Mouse (Mus musculus): ENCODE results near the gene Dip2a.

Dip2a gene

DNA sequence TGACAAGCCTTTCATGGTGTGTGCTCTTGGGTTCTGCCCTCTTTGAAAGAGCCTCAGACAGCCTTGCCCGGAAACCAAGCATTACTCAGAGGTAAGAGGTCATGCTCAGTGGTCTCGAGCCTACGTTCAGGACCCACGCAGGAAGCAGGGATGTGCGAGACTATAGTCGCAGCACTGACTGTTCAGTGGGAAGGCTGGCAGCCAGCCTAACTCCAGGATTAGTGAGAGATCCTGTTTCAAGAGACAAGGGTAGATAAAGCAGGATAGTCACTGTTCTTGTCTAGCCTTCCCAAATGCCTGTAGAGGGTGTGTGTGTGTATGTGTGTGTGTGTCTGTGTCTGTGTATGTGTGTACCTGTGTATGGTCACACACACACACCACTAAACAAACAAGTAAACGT, 28.9 kb downstream of the Dip2a start:
- DNase-seq (ENCODE audit: low read depth, low spot score), result no peak

DNA sequence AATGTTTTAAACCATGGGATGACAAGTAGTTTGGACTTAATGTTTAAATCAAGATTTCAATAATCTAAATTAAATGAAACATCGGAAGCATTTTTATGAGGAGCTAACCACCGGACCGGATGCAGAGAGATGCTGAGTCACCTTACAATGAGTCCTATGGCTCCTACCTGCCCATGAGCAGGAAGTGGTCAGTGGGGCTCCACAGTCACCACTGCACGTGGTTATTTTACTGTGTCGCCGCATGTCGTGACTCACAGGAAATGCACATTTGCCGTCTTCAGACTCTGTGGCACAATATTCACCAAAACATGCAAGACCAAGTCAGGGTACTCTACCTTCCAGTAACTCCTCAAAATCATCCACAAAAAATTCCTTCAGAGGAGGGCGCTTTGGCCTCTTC, 38.4 kb downstream of the Dip2a start:
- DNase-seq (ENCODE audit: low read depth, low spot score), result no peak

DNA sequence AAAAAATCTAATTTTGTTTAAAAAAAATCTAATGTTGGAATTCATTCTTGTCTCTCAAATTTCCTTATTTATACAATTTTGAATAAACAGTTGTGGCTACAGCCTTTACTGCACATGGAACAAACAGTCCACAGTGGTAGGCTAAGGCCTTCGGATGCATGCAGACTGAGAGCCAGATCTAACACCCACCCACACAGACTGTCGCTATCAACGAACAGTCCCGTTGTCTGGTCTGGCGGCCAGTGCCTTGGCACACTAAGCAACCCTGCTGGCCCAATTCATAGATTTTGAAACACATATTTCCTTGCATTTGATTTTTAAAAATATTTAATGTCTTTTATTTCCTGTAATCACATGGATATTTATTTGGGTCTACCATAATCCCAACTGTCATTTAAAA, 45.0 kb downstream of the Dip2a start:
- DNase-seq (ENCODE audit: low read depth, low spot score), result no peak

DNA sequence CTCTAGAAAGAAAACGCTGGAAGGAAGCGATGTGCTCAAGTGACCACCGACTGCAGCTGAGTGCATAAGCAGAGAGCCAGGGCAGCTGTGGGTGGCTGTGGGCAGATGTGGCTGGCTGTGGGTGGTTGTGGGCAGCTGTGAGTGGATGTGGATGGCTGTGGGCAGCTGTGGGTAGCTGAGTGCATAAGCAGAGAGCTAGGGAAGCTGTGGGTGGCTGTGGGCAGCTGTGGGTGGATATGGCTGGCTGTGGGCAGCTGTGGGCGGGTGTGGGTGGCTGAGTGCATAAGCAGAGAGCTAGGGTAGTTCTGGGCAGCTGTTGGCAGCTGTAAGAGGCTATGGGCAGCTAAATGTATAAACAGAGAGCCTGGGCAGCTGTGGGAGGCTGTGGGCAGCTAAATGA, 51.9 kb downstream of the Dip2a start:
- DNase-seq (ENCODE audit: low read depth, low spot score), result no peak

DNA sequence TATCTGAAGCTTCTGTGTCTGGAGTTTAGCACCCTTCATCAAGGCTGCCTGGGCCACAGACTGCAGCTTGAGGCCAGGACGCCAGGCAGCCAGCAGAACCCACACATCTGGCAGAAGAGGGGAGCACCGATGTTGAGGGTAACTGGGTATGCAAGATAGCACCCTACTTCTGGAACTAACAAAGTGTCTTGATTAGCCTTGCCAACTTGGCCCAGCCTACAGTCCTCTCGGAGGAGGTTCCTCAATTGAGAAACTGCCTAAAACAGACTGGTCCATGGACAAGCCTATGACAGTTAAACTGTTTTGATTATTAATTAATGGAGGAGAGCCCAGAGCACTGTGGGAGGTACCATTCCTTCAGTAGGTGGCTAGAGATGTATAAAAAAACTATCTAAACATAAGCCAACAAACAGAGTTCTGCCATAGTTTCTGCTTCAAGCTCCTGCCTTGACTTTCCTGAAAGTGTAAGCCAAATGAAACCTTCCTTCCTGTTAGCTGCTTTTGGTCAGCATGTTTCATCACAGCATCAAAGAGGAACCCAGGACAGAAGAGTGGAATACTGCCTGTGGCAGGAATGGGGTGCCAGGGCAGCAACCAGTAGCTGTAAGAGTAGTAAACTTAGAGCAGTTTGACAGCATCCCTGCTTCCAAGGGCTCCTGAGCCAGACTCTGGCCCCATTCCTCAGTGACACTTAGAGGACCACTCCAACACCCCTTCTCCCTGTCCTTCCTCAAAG, 55.0 kb downstream of the Dip2a start:
- DNase-seq (ENCODE audit: low read depth, low spot score), result no peak

DNA sequence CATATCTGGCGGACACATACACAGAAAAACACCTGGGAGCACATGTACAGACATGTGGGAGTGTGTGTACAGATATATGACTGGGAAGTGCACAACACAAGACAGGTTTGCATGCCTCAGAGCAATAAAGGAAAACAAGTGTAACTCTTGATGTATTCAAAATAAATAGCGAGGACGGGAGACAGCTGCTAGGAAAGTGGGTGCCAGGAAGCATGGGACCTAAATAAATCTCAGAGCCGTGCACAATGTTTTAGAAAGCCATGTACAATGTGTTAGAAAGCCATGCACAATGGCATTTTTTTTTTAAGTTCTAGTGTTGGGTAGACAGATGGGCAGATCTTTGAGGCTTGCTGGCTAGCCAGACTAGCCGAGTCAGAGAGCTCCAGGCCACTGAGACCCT, 56.0 kb downstream of the Dip2a start:
- DNase-seq (ENCODE audit: low read depth, low spot score), result no peak

DNA sequence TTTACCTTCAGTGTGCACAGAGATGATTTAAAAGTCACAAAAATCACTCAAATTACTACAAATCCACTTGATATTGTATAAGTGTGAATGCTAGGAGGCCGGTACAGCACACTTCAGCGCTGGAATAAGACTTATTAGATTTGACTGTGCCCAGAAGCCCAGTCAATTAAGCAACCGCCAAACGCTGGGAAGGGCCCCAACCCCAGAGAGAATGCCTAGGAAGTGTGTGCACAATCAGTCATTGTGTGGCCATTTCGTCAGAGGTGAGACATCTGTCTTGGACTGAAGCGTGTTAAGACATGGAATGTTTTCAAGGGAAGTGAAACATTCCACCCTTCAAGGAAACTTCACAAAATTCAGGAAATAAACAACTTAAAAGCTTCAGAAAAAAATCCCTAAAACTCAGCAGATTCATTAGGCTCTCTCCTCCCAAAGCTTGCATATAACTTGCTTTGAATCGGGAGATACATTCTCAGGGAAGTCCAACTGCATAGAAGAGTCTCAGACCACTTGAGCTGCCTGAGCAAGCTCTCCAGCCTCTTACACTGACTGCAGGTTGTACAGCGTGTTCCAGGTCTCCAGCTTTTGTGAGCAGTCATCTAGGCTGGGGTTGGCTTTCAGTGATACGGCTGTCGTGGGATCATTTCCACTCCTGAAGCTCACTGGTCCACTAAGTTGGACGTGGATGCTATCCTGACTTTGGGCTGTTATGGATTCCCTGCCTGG, 56.7 kb downstream of the Dip2a start:
- no peak for DNase-seq (ENCODE audit: low read depth, low spot score)

DNA sequence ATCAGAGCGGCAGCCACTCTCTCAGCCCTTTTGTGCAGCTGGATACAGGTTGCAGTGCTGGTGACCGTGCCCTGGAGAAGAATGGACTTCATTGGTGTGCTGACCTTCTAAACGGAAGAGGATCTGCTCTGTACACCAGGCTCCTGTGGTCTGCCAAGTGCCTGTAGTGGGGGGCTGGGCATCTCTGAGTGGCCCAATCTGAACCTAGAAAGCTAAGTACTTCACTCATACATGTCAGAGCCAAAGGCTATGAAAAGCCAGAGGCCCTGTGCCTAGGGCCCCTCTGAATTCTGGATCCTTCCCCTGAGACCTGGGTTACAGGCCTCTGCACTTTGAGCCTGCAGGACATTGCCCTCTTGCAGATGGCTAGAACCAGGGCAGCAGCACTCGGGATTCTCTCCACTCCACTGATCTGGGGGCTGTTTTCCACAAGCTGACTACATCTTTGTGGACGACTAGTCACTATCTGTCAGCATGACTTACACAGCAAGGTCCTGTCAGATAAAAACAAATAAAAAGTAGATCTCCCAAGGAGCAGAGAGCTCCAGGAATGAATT, 66.5 kb downstream of the Dip2a start:
- no peak for DNase-seq (ENCODE audit: low read depth, low spot score)

DNA sequence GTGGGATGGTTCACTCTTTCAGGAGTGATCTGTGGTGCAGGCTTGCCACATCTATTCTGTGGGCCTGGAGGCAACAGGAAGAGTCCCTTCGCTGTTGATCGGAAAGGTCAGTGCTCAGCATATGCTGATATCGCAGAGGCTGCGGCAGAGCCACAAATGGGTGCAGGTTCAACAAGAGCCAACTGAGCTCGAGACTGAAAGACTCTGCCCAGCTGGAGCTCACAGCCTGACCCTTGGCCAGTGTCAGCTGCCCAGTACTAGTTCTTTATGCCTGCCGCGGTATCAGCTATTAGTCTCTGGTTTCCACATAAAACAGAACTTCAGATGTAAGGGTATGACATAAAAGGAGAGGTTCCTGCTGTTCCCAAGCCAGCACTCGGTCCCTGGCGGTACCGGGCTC, 69.8 kb downstream of the Dip2a start:
- DNase-seq (ENCODE audit: low read depth, low spot score), result no peak

DNA sequence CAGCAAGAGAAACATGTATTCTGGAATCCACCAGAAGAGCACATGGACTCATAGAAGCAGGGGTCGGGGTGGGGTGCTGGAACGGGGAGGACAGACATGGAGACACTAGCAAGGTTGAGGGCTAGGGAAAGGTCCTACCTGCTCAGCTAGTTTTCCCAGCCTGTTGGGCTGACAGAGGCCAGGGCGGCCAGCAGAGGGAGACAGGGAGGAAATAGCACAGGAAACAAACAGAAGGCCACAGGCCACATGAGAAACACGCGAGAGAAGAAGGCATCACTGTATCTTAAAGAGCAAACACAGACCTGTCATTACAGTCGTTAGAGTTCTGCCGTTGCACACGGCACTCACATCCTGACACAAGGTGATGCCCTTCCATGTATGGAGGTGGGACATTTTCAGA, 73.9 kb downstream of the Dip2a start:
- DNase-seq (ENCODE audit: low read depth, low spot score), result no peak

DNA sequence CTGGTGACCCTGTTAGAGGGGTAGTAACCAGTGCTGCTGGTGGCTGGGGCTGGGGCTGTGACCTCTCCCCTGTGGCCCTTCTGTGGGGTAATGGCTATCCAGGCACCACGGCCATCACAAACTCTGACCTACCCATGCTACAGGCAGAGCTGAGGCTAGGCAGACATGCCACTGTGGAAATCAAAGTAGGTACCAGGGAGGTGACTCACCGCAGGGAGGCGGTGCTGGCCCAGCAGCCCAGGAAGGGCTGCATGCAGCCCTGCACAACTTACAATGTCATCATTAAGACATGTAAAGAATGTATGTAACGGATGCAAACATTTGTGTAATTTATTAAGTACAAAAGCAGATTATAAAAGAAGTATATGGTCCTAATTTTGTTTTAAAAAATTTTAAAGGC, 82.7 kb downstream of the Dip2a start:
- no peak for DNase-seq (ENCODE audit: low read depth, low spot score)

DNA sequence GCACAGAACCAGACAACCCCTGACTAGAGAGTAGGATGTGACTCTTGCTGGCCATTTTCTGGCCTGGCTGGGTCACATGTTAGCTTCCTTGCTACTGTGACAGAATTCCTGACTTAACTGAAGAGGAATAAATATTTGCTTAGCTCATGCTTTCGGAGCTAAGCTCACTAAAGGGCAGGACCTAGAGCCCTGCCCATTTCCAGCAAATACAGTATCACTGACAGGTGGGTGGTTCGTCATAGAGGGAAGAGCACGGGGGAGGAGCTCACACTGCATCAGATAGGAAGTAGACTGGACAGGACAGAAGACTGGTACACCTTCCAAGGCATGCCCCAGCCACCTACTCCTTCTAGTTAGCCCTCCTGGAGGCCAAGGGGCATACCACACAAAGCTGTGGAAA, 83.6 kb downstream of the Dip2a start:
- no peak for DNase-seq (ENCODE audit: low read depth, low spot score)

DNA sequence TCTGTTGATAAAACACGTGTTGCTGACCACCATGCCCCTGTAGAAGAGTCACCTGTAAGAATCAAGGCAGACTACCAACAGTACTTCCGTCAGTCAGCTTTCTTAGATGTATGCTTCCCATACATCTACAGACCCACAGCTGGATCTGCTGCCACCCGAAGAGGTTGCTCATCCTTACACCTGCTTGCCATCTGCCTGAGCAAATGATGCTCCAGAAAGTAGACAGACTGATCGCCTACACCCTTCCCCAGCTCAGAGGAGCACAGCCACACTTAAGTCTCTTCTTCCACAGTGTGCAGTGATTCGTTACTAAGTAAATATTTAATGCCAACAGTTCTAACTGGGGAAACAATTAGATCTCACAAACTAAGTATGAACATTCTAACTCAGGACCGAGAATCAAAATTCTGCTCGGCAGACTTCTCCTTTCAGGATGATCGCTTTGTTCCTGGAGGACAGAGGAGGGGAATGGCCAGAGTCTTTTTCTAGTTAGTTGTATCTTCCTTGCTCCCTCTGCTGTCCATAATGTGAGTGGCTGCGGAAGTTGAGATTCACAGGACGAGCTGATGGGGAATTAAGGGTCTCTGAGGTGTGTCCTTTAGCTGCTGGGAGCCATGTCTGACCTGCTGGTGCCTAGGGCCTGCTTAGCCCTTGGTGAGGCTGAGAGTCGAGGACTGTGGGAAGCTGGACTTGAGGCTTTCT, 84.6 kb downstream of the Dip2a start:
- no peak for DNase-seq (ENCODE audit: low read depth, low spot score)

DNA sequence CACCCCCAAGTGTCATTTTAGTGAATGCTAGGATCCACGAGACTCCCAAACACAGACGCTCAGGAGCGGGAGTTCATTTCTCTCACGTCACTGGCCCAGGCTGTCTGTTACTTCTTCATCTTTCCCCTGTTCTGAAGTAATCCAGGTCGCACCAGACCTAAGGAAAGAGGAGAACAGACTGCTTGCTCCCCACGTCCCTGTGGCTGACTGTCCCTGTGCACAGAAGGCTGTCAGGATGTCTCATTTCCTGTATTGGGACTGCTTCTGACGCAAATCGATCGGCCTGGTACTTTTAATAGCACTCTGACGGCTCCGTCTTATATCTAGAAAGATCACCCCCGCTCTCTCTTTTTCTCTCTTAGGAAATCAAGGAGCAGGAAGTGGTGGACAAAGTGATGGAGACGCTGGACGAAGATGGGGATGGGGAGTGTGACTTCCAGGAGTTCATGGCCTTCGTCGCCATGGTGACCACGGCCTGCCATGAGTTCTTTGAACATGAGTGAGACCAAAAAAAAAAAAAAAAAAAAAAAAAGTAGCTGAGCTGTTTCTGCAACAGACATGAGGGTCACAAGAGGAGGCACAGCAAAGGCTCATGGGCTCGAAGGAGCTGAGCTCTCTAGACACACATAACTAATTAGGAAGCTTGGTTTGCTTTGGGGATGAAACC, 85.4 kb downstream of the Dip2a start:
- no peak for DNase-seq (ENCODE audit: low read depth, low spot score)

DNA sequence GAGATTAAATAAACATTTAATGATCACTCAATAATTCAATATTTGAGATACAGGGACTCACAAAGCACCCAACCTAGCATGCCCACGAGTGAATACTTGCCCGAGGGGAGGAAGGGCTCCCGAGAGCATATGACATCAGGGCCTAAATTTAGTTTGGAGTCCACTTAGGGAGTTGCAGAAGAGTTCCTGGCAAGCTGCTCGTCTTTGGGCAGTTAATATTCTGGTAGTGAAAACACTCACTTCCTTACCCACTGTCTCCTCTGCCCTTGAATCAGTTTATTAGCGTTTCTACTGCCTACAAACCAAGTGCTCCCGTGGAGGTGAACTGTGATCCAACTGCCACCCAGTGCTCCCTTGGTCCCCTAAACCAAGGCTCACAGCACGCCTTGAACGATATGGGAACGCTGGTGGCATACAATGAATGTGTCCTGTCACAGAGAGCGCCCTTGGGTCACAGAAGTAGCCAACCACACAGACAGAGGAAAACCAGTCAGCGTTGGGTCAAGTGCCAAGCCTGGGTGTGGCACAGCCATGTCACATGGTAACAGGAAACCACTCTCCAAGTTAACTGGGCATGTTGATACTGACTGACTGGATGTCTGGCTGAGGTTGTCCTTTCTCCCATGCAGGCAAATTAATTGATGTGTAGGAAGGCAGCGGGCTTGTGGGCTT, 87.2 kb downstream of the Dip2a start:
- DNase-seq (ENCODE audit: low read depth, low spot score), result no peak

DNA sequence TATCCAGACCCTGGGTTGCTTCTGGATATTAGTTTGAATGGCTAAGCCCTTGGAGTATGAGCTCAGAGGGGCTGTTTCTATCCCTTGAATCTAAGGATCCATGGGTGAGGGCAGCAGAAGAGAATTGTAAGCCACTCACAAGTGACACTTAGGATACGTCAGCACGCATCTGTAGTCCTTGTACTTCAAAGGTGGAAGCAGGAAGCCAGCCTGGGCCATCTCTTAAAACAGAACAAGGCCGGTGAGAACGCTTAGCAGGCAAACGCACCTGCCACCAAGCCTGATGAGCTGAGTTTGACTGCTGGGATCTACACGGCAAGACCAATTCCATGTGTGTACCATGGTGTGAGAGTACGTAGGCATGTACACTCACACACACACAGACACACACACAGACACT, 87.9 kb downstream of the Dip2a start:
- DNase-seq (ENCODE audit: low read depth, low spot score), result no peak

DNA sequence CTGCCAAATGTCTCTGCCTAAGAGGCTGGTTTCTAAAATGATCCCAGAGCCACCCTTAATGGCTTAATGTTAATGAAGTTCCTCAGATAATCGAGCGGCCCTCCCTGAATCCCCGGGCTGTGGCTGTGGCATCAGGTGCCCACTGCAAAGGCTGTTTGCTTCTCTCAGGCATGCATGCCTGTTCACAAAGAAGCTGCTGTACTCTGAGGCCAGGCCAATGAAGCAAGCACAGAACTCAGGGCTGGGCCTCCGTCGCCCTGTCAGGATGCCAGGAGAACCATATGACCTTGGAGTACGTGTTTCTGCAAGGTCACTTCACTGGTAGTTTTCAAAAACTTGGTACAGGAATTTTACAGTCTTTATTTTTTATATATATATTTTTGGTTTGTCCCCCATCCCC, 89.5 kb downstream of the Dip2a start:
- no peak for DNase-seq (ENCODE audit: low read depth, low spot score)

DNA sequence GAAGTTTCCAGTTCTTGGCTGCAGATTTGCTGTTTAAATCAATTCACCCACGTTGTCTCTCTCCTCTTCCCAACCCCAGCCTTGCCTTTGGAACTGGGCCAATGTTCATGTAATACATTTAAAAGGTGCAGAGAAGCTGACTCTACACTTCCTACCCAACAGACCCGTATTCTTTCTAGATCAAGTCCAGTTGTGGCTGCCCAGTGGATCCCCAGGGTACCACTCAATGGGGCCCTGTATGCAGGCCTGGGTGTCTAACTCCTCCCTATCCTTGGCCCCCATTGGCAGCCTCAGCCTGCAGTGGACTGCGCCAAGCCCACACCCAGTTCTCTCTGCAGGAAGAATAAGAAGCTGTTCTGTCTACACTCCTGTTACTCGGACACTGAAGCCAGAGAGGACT, 91.6 kb downstream of the Dip2a start, which contains the start of gene S100b:
S100b (plus strand) TSS at position 318 of the 400 bp plus-strand sequence.
- no peak for DNase-seq (ENCODE audit: low read depth, low spot score)

DNA sequence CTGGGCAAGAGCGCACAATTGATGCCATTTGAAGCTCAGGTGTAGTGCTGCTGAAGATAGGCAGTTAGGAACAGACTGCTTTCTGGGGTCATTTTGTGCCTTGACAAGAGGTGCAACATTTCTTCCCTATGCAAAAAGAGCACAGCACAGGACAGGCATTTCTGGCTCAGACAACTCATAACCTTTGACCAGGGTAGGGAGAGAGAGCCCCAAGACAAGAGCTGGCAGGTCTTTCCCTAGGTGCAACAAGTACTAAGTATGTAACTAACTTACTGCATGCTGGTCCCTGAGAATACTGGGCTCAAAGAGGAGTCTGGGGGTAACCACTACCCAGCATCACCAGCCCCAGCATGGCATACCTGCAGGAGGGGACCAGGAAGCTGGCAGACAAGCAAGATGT, 92.0 kb downstream of the Dip2a start:
- no peak for DNase-seq (ENCODE audit: low read depth, low spot score)

DNA sequence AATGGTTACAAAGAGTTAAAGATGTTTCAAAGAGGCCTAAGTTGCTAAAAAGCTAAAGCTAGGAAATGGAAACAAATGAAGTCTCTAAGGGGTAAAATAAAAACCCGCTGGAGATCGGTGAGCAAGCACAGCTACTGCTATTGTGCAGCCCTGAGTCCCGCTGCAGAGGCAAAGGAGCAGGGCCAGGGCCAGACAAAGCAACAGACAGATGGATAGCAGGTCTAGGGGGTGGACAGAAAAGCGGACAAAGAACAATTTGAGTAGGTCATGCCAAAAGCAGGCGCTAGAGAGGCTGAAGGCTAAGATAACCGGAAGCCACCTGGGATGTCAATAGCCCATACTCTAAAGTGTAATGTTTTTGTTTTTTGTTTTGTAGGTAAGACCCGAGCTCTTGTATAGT, 94.2 kb downstream of the Dip2a start:
- DNase-seq (ENCODE audit: low read depth, low spot score), result no peak

DNA sequence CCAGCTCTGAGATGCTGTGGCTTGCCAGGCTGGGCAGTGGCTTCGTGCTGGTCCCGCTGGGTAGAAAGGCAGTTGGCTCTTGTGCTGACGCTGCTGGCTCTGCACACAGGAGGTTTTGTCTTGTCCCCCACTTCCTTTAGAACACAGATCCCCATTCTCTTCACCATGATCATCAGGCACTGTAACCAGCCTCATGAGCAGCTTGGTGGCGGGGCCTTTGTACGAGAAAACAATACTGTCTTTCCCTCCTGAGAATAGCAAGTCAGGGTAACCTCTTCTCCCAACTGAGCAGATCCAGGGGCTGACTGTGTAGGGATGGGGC, 96.5 kb downstream of the Dip2a start:
- no peak for DNase-seq (ENCODE audit: low read depth, low spot score)
